Mouse (Mus musculus) stomach, postnatal 0 days (tissue): Measurements from ENCODE around the gene Gpr108.

Experiments used
- CTCF ChIP-seq: IDR thresholded peaks from 2 replicates; pipeline ENCODE4 v1.5.1; 2016; ENCODE audit warnings: antibody characterized with exemption, low read depth, mild to moderate bottlenecking, moderate library complexity
- EP300 ChIP-seq: optimal IDR thresholded peaks from 2 replicates; pipeline ENCODE3; 2016; ENCODE audit warnings: antibody characterized with exemption

DNA sequence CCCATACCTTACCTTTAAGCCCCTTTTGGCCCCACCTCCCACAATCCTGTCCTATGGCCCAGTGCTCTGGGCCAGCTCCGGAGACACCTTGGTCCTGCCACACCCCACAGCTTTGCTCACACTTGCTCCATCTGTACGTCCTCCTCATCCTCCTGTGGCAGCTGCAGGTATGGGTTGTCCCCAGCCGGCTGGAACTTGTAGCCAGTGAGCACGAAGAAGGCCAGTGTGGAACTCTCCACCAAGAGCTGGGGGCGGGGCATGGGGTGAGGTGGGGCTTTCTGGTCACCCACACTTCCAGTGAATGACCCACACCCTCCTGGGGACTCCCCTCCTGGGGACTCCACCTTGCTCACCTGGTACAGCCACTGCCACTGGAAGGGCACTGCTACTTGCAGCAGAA is 12.4 kb downstream of the Gpr108 start:
- TF ChIP-seq EP300 (no peak), CTCF (no peak)
